Mouse (Mus musculus) erythroblast, embryonic 14.5 days (primary cell): ENCODE results near the gene Epo. TPM values are rescaled to one million over a fixed set of nuclear protein-coding genes. Genes with fewer than 3 reads are reported as not detected.

Experiments
- H3K27me3 ChIP-seq: 2 replicates; pipeline ENCODE4 v1.6.1; 2012; ENCODE audit warnings: inconsistent platforms; ENCODE audit not compliant: control insufficient read depth
- H3K36me3 ChIP-seq: 2 replicates; pipeline ENCODE4 v1.6.1; 2012; ENCODE audit warnings: mild to moderate bottlenecking, inconsistent platforms; ENCODE audit not compliant: control insufficient read depth
- H3K4me1 ChIP-seq: 2 replicates; pipeline ENCODE4 v1.6.1; 2012; ENCODE audit warnings: inconsistent platforms; ENCODE audit not compliant: control insufficient read depth
- H3K4me3 ChIP-seq: replicated peaks from 2 replicates; pipeline ENCODE3; 2012; ENCODE audit warnings: moderate library complexity, mild to moderate bottlenecking, inconsistent platforms
- H3K9me3 ChIP-seq: 2 replicates; pipeline ENCODE4 v1.6.1; 2012; ENCODE audit warnings: low read length, inconsistent platforms, mixed read lengths; ENCODE audit not compliant: control insufficient read depth
- GATA1 ChIP-seq: IDR thresholded peaks from 2 replicates; pipeline ENCODE4 v1.6.1; 2012; ENCODE audit warnings: low read length, inconsistent platforms, mixed read lengths
- TAL1 ChIP-seq: IDR thresholded peaks from 3 replicates; pipeline ENCODE4 v1.6.1; 2012; ENCODE audit warnings: low read length, inconsistent platforms, mixed read lengths
- polyA plus RNA-seq: library from polyadenylated mRNA; stranded (reverse); fragments of >175 nt; gene quantifications from 2 replicates; pipeline ENCODE4 v1.2.3, GENCODE M21; 2012

Epo gene
- polyA plus RNA-seq, 1 experiment, result not detected

DNA sequence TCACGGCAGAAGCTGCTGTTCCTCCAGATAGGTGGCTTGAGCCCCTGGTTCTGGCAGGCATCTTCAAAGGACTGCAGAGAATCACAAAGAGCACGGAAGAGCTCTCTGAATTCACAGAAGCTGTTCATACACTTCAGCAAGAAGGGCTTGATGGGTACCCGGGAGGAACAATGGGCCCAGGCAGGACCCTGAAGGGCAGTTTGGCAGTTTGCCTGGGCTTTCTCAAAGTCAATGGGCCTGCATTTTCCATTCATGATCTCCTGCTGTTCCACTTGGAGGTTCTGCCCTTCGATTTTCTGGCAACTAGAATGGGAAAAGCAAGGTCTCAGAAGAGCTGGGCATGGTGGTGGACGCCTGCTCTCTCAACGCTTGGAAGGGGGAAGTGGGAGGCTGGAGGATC lies 99.2 kb downstream of the Epo start:
- TF ChIP-seq TAL1 (no peak), GATA1 (no peak)
- Histone ChIP-seq H3K4me3 (no peak overlapping the region), H3K9me3 (no peaks in the 10 kb centered on the region), H3K36me3 (no peaks in the 10 kb centered on the region), H3K4me1 (no peaks in the 10 kb centered on the region), H3K27me3 (no peaks in the 10 kb centered on the region)

Other genes with a start within 250 kb of the Epo start
- 29.5 and 30.9 TPM in 2 replicates for gene Ache, start 245.7 kb downstream of the Epo start, polyA plus RNA-seq
- gene Ufsp1, start 238.6 kb downstream of the Epo start, polyA plus RNA-seq, result 14.1 and 16.4 TPM in 2 replicates
- gene Srrt, start 225.6 kb downstream of the Epo start, polyA plus RNA-seq, result 73.3 and 89.6 TPM in 2 replicates
- gene Trip6, start 218.8 kb downstream of the Epo start, polyA plus RNA-seq, result 0.51 and 0.54 TPM in 2 replicates
- gene Slc12a9, start 199.6 kb downstream of the Epo start, polyA plus RNA-seq, result 0.05 and 0.06 TPM in 2 replicates
- 0.04 and 0.07 TPM in 2 replicates for gene Ephb4, start 183.1 kb downstream of the Epo start, polyA plus RNA-seq
- under 0.01 TPM in 1 of 2 replicates, not detected in the other for gene Zan, start 56.2 kb downstream of the Epo start, polyA plus RNA-seq
- gene Pop7, start 30.7 kb downstream of the Epo start, polyA plus RNA-seq, result 7.1 and 9.3 TPM in 2 replicates
- gene Gigyf1, start 14.7 kb downstream of the Epo start, polyA plus RNA-seq, result 2.4 and 2.6 TPM in 2 replicates
- 59.2 and 65.3 TPM in 2 replicates for gene Gnb2, start 268 bp upstream of the Epo start, polyA plus RNA-seq
- not detected in 2 replicates for gene Actl6b, start 20.3 kb upstream of the Epo start, polyA plus RNA-seq
- gene Tfr2, start 36.6 kb upstream of the Epo start, polyA plus RNA-seq, result 9.2 and 10.1 TPM in 2 replicates
- gene Mospd3, start 67.8 kb upstream of the Epo start, polyA plus RNA-seq, result 105 and 109 TPM in 2 replicates
- 0.10 and 0.22 TPM in 2 replicates for gene Pcolce, start 80.5 kb upstream of the Epo start, polyA plus RNA-seq
- not detected in 2 replicates for gene Fbxo24, start 95.8 kb upstream of the Epo start, polyA plus RNA-seq
- gene Lrch4, start 95.9 kb upstream of the Epo start, polyA plus RNA-seq, result 6.3 and 7.1 TPM in 2 replicates
- gene Gm20605, start 95.9 kb upstream of the Epo start, polyA plus RNA-seq, result 3.8 and 3.9 TPM in 2 replicates
- gene Sap25, start 108.1 kb upstream of the Epo start, polyA plus RNA-seq, result 5.9 and 11.5 TPM in 2 replicates
- 0.02 TPM in 1 of 2 replicates, not detected in the other for gene Irs3, start 112.5 kb upstream of the Epo start, polyA plus RNA-seq
- 17.1 and 20.4 TPM in 2 replicates for gene Agfg2, start 151.5 kb upstream of the Epo start, polyA plus RNA-seq
- gene Nyap1, start 208.4 kb upstream of the Epo start, polyA plus RNA-seq, result 0.97 and 1.2 TPM in 2 replicates
- gene Tsc22d4, start 212.5 kb upstream of the Epo start, polyA plus RNA-seq, result 53.9 and 58.8 TPM in 2 replicates
- gene Ppp1r35, start 245.6 kb upstream of the Epo start, polyA plus RNA-seq, result 16.1 TPM in 2 replicates